Mouse (Mus musculus): Measurements from ENCODE around the gene Serinc3. TPM values are rescaled to one million over a fixed set of nuclear protein-coding genes. Genes with fewer than 3 reads are reported as not detected.

Gene Serinc3
- polyA plus RNA-seq, 1 experiment, result 368 TPM

DNA sequence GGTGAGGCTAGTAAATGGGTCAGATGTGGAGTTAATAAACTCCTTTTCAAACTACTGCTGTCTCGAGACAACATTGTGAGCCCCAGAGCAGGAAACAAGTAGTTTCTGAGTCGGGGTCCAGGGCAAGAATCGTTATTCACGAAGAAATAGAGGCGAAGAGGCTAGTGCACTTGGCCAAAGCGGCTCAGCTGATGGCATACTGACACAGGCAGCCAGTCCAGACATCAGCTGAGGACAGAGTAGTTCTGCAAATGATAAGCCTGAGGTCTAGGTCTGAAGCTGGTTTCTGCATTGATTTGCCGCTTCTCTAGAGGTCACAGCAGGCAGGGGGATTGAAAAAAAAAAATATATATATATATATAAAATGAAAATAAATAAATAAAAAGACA, 43.2 kb downstream of the Serinc3 start:
- no peak for TF ChIP-seq POLR2A (IDR thresholded peaks at IDR 0.05; ENCODE audit: borderline replicate concordance, extremely low read depth, low read depth, low read length)
- no peak for TF ChIP-seq CTCF (IDR thresholded peaks at IDR 0.05; ENCODE audit: insufficient read depth, low read length)
- DNase-seq, result no peak
- 62% methylated on average over 7 of the region's 7 CpGs for WGBS
- Histone ChIP-seq H3K4me3 (replicated peaks; ENCODE audit: extremely low read depth, low read depth, low read length) (peak overlapping the region; percentile 79), H3K4me1 (ENCODE audit: control insufficient read depth, insufficient read depth, low read length) (peaks cover 7% of the 10 kb centered on the region)

- DNase-seq, result no peak
- TF ChIP-seq POLR2A (IDR thresholded peaks at IDR 0.05; ENCODE audit: borderline replicate concordance, extremely low read depth, low read depth, low read length), result no peak
- TF ChIP-seq CTCF (IDR thresholded peaks at IDR 0.05; ENCODE audit: insufficient read depth, low read length), result no peak
- WGBS, result 70% methylated on average over 7 of the region's 7 CpGs
- no peak overlapping the region for H3K4me3 ChIP-seq (replicated peaks; ENCODE audit: extremely low read depth, low read depth, low read length)
- H3K4me1 ChIP-seq (ENCODE audit: control insufficient read depth, insufficient read depth, low read length), result peaks cover 7% of the 10 kb centered on the region
Measured at GRCm38 (mm10) chr2:163601066-163601465, 43.9 kb downstream of the Serinc3 start.

- H3K4me3 ChIP-seq (replicated peaks; ENCODE audit: extremely low read depth, low read depth, low read length), result no peak overlapping the region
- peaks cover 17% of the 10 kb centered on the region for H3K4me1 ChIP-seq (ENCODE audit: control insufficient read depth, insufficient read depth, low read length)
- TF ChIP-seq CTCF (IDR thresholded peaks at IDR 0.05; ENCODE audit: insufficient read depth, low read length) (peak; percentile 88), POLR2A (IDR thresholded peaks at IDR 0.05; ENCODE audit: borderline replicate concordance, extremely low read depth, low read depth, low read length) (no peak)
- 2% methylated on average over 1 of the region's 1 CpGs for WGBS
- peak; percentile 63 for DNase-seq
Measured at GRCm38 (mm10) chr2:163599226-163599625, 45.7 kb downstream of the Serinc3 start.

DNA sequence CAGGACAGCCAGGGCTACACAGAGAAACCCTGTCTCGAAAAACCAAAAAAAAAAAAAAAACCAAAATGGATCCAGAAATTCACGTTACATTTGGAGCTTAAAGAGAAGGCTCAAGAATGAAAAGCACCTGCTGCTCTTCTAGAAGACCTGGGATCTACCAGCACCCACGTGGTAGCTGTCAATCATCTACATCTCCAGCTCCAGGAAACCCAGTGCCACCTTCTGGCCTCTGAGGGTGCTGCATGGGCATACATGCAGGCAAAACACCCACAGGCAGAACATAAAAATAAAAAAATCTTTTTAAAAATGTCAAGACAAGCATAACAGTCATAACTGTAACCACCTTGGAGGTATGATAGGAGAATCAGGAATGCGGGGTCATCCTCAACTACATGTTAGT, 47.3 kb downstream of the Serinc3 start:
- no peak for TF ChIP-seq POLR2A (IDR thresholded peaks at IDR 0.05; ENCODE audit: borderline replicate concordance, extremely low read depth, low read depth, low read length)
- peak; percentile 72 for TF ChIP-seq CTCF (IDR thresholded peaks at IDR 0.05; ENCODE audit: insufficient read depth, low read length)
- H3K4me1 ChIP-seq (ENCODE audit: control insufficient read depth, insufficient read depth, low read length), result peaks cover 17% of the 10 kb centered on the region
- 58% methylated on average over 4 of the region's 4 CpGs for WGBS
- H3K4me3 ChIP-seq (replicated peaks; ENCODE audit: extremely low read depth, low read depth, low read length), result no peak overlapping the region
- DNase-seq, result peak; percentile 48

DNA sequence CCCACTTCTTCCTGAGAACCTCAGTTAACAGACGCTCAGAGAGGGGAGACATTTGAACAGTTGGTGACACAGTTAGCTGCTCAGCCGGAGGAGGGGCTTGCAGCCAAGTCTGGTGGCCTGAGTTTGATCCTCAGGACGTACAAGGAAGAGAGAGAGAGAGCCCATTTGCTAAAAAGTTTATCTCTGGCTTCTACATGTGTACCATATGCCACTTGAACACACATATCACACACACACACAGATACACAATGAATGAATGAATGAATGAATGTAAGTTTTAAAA, 48.1 kb downstream of the Serinc3 start:
- WGBS, result 32% methylated on average over 3 of the region's 3 CpGs
- no peak for DNase-seq
- H3K4me1 ChIP-seq (ENCODE audit: control insufficient read depth, insufficient read depth, low read length), result peaks cover 17% of the 10 kb centered on the region
- TF ChIP-seq CTCF (IDR thresholded peaks at IDR 0.05; ENCODE audit: insufficient read depth, low read length), result no peak
- no peak for TF ChIP-seq POLR2A (IDR thresholded peaks at IDR 0.05; ENCODE audit: borderline replicate concordance, extremely low read depth, low read depth, low read length)
- H3K4me3 ChIP-seq (replicated peaks; ENCODE audit: extremely low read depth, low read depth, low read length), result no peak overlapping the region

GRCm38 (mm10) chr2:163596057-163596872, 48.7 kb downstream of the Serinc3 start:
- H3K4me1 ChIP-seq (ENCODE audit: control insufficient read depth, insufficient read depth, low read length), result peaks cover 17% of the 10 kb centered on the region
- 35% methylated on average over 13 of the region's 13 CpGs for WGBS
- no peak for TF ChIP-seq CTCF (IDR thresholded peaks at IDR 0.05; ENCODE audit: insufficient read depth, low read length)
- peak; percentile 47 for DNase-seq
- no peak overlapping the region for H3K4me3 ChIP-seq (replicated peaks; ENCODE audit: extremely low read depth, low read depth, low read length)

GRCm38 (mm10) chr2:163595119-163595518, 49.8 kb downstream of the Serinc3 start:
- DNase-seq, result peak; percentile 32
- WGBS, result 7% methylated on average over 2 of the region's 2 CpGs
- TF ChIP-seq CTCF (IDR thresholded peaks at IDR 0.05; ENCODE audit: insufficient read depth, low read length) (no peak), POLR2A (IDR thresholded peaks at IDR 0.05; ENCODE audit: borderline replicate concordance, extremely low read depth, low read depth, low read length) (peak; percentile 54; the same call in 1 of the 2 replicates)
- Histone ChIP-seq H3K4me1 (ENCODE audit: control insufficient read depth, insufficient read depth, low read length) (peaks cover 20% of the 10 kb centered on the region), H3K4me3 (replicated peaks; ENCODE audit: extremely low read depth, low read depth, low read length) (no peak overlapping the region)

DNA sequence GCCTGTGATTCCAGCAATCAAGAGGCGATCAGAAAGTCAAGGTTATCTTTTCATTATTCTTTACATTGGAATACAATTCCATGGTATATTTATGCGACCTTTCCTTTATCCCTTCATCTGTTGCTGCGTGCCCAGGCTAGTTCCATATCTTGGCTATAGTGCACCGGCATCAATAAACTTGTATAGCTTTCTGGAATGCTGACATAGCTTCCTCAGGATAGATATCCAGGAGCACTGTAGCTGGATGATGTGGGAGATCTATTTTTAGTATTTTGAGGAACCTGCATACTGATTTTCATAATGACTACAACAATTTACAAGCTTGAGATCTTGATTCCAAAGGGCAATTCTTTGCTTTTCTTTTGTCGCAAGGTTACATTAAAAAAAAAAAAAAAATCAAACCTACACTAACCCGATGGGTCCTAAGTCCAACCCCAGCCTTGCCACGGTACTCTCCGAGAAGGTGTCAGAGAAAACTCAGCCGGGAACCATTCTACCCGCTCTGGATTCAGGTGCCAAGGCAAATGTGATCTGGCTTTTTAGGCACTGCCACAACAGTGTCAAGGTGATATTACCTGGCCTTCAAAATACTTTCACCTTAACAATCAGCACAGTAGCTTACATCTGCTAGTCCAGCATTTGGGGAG, 51.2 kb downstream of the Serinc3 start:
- 88% methylated on average over 10 of the region's 10 CpGs for WGBS
- peaks cover 20% of the 10 kb centered on the region for H3K4me1 ChIP-seq (ENCODE audit: control insufficient read depth, insufficient read depth, low read length)
- no peak for DNase-seq
- no peak overlapping the region for H3K4me3 ChIP-seq (replicated peaks; ENCODE audit: extremely low read depth, low read depth, low read length)
- TF ChIP-seq POLR2A (IDR thresholded peaks at IDR 0.05; ENCODE audit: borderline replicate concordance, extremely low read depth, low read depth, low read length) (no peak), CTCF (IDR thresholded peaks at IDR 0.05; ENCODE audit: insufficient read depth, low read length) (no peak)

DNA sequence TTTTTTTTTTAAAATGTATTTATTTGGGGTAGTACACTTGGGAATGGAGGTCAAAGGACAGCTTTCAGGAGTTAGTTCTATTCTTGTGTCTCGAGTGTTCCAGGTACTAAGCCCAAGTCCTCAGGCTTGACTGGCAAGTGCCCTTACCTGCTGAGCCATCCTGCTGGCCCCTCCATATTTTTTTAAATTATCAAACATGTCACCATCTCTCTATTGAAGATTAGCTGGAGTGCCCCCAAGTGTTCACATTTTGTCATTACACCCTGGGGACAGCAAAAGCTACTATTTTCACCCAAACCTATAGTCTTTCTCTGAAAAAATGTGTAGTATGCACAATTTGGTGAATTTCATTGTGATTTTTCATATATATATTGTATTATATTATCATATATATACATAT, 52.8 kb downstream of the Serinc3 start:
- no peak for DNase-seq
- 85% methylated on average over 1 of the region's 1 CpGs for WGBS
- peaks cover 17% of the 10 kb centered on the region for H3K4me1 ChIP-seq (ENCODE audit: control insufficient read depth, insufficient read depth, low read length)
- no peak for TF ChIP-seq CTCF (IDR thresholded peaks at IDR 0.05; ENCODE audit: insufficient read depth, low read length)
- no peak for TF ChIP-seq POLR2A (IDR thresholded peaks at IDR 0.05; ENCODE audit: borderline replicate concordance, extremely low read depth, low read depth, low read length)
- H3K4me3 ChIP-seq (replicated peaks; ENCODE audit: extremely low read depth, low read depth, low read length), result no peak overlapping the region

GRCm38 (mm10) chr2:163590996-163591395, 53.9 kb downstream of the Serinc3 start:
- DNase-seq, result no peak
- WGBS, result 70% methylated on average over 5 of the region's 5 CpGs

More at GRCm38 (mm10) chr2:163590996-163591395, 53.9 kb downstream of the Serinc3 start:
- TF ChIP-seq CTCF (IDR thresholded peaks at IDR 0.05; ENCODE audit: insufficient read depth, low read length), result no peak
- Histone ChIP-seq H3K4me3 (replicated peaks; ENCODE audit: extremely low read depth, low read depth, low read length) (no peak overlapping the region), H3K4me1 (ENCODE audit: control insufficient read depth, insufficient read depth, low read length) (peaks cover 13% of the 10 kb centered on the region)
